Mouse (Mus musculus) lung, postnatal 0 days (tissue): ENCODE measurements around the gene Dact3.

Source experiments
- CTCF ChIP-seq: IDR thresholded peaks from 2 replicates; pipeline ENCODE4 v1.5.1; 2016; ENCODE audit warnings: antibody characterized with exemption, mild to moderate bottlenecking
- EP300 ChIP-seq: IDR thresholded peaks from 2 replicates; pipeline ENCODE4 v1.6.1; 2016; ENCODE audit warnings: antibody characterized with exemption, mild to moderate bottlenecking, control low read depth

DNA sequence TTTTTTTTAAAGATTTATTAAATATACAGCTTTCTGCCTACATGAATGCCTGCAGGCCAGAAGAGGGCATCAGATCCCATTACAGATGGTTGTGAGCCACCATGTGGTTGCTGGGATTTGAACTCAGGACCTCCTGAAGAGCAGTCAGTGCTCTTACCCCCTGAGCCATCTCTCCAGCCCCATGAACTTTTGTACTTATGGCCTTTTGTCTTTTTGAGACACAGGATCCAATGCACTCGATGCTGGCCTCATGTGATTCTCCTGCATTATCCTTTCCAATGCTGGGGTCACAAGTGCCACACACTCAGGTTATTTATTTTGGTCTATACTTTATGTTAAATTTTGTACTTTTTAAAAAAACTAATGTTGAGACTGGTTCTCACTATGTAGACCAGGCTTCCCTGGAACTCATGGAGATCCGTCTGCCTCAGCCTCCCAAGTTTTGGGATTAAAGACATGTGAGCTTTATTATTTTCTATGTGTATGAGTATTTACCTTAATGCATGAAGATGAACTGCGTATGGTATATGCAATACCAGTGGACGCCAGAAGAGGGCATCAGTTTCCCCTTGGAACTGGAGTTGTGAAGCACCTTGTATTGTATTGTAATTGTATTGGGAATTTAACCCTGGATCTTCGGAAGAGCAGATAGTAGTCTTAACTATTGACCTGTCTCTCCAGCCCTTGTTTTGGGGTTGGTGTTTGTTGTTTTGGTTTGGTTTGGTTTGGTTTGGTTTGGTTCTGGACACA lies 15.0 kb upstream of the Dact3 start:
- TF ChIP-seq CTCF, result peak; percentile 83
- no peak for TF ChIP-seq EP300
